Mouse (Mus musculus) right cerebral cortex, postnatal 14 days (tissue): ENCODE results near the gene Xylt1.

Source experiments
- DNase-seq: peaks from one replicate; pipeline ENCODE4 v3.0.0; 2022

The Xylt1 gene

GRCm38 (mm10) chr7:117484589-117484988 is 103.8 kb downstream of the Xylt1 start:
- no peak for DNase-seq

GRCm38 (mm10) chr7:117484989-117485536 is 104.3 kb downstream of the Xylt1 start:
- DNase-seq = no peak

GRCm38 (mm10) chr7:117486425-117487172 is 105.8 kb downstream of the Xylt1 start:
- no peak for DNase-seq

GRCm38 (mm10) chr7:117487173-117487490 is 106.4 kb downstream of the Xylt1 start:
- no peak for DNase-seq

GRCm38 (mm10) chr7:117489973-117490372 is 109.2 kb downstream of the Xylt1 start:
- DNase-seq = no peak

GRCm38 (mm10) chr7:117490500-117491205 is 109.9 kb downstream of the Xylt1 start:
- DNase-seq = no peak

GRCm38 (mm10) chr7:117491495-117491894 is 110.7 kb downstream of the Xylt1 start:
- DNase-seq = no peak

- DNase-seq = no peak
Observed at GRCm38 (mm10) chr7:117494210-117494609, 113.4 kb downstream of the Xylt1 start.

GRCm38 (mm10) chr7:117494618-117495310 is 114.0 kb downstream of the Xylt1 start:
- DNase-seq = no peak

- DNase-seq = no peak
Observed at GRCm38 (mm10) chr7:117495751-117496150, 115.0 kb downstream of the Xylt1 start.

GRCm38 (mm10) chr7:117498173-117498572 is 117.4 kb downstream of the Xylt1 start:
- DNase-seq = no peak

GRCm38 (mm10) chr7:117501355-117502181 is 120.8 kb downstream of the Xylt1 start:
- DNase-seq = no peak

- no peak for DNase-seq
Observed at GRCm38 (mm10) chr7:117502415-117502814, 121.6 kb downstream of the Xylt1 start.

GRCm38 (mm10) chr7:117503714-117504113 is 122.9 kb downstream of the Xylt1 start:
- no peak for DNase-seq

- no peak for DNase-seq
Observed at GRCm38 (mm10) chr7:117505791-117506190, 125.0 kb downstream of the Xylt1 start.

- no peak for DNase-seq
Observed at GRCm38 (mm10) chr7:117507351-117507750, 126.6 kb downstream of the Xylt1 start.

GRCm38 (mm10) chr7:117508090-117508489 is 127.3 kb downstream of the Xylt1 start:
- DNase-seq = no peak

- peak; percentile 49 for DNase-seq
Observed at GRCm38 (mm10) chr7:117510113-117510512, 129.3 kb downstream of the Xylt1 start.

GRCm38 (mm10) chr7:117512301-117512700 is 131.5 kb downstream of the Xylt1 start:
- no peak for DNase-seq

- no peak for DNase-seq
Observed at GRCm38 (mm10) chr7:117515794-117516193, 135.0 kb downstream of the Xylt1 start.

GRCm38 (mm10) chr7:117516896-117517295 is 136.1 kb downstream of the Xylt1 start:
- DNase-seq = no peak

- DNase-seq = no peak
Observed at GRCm38 (mm10) chr7:117521369-117521768, 140.6 kb downstream of the Xylt1 start.
